Mouse (Mus musculus): ENCODE measurements around the gene Rab15. TPM values are rescaled to one million over a fixed set of nuclear protein-coding genes. Genes with fewer than 3 reads are reported as not detected.

Rab15 gene
- polyA plus RNA-seq, 1 experiment from 2014 or later, result 7.5 TPM

DNA sequence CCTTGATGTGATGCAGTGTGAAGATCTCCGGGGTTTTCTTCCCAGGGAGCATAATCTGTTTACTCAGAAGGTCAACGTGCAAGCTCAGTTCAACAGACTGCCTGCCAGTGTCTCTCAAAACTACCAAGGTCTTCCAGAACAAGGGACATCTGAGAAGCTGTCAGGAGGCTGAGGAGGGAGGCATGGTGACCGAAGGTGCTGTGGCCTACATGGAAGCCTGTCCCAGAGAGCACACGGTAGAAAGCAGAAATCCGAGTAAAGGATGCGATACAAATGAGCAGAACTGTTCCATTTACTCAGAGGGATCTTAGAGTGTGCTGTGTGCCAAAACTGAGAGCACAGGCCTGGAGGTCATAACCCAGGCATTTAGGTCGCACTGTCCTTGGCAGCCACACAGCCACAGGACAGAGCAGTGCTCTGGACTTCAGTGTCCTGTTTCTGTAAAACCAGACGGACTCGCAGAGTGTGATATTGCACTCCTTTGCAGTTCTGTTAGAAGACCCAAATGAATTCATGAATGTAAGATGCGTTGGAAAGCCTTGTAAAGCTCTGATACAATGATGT lies 38.6 kb downstream of the Rab15 start:
- ATAC-seq, result no peak
- no peak overlapping the region for H3K9ac ChIP-seq (ENCODE audit: low read depth, low read length)
- 69% methylated on average over 10 of the region's 10 CpGs for WGBS

DNA sequence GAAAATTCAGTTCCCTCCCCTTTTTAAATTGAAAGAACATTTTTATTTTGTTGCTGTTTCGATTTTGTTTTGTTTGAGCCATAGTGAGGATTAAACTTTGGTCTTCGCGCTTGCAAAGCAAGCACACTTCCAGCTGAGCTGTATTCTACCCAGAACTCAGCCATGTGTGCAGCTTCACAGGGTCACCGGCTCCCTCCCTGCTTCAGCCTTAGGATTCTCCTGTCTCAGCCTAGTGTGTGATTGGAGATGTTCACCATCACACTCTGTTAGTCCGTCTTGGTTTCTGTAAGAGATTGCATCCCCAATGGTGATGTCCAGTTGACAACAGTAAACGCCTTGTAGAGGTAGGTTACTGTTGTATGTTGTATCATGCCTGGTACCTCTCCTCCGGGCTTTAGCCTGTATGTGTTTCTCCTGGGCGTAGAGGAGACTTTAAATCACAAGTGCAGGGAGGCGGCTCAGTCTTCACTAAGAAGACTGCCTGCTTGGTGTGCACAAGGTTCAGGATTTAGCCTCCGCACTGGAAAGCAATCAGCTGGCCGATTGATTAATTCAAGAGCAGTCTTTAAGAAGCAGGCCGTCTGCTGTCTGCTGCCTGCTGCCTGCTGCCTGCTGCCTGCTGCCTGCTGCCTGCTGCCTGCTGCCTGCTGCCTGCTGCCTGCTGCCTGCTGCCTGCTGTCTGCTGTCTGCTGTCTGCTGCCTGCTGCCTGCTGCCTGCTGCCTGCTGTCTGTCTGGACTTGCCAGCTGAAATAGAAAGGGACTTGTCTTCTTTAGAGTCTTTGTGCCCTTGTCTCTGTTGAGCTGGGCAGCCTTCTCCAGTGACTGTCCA lies 41.9 kb downstream of the Rab15 start:
- Histone ChIP-seq H3K36me3 (ENCODE audit: control insufficient read depth, insufficient read depth) (peaks cover 15% of the 10 kb centered on the region; the same call in 1 of the 2 replicates), H3K27ac (ENCODE audit: low read depth, low read length) (no peak overlapping the region), H3K4me1 (replicated peaks; ENCODE audit: control insufficient read depth, insufficient read depth, low read length) (no peaks in the 10 kb centered on the region), H3K4me3 (ENCODE audit: low read depth, low read length) (no peak overlapping the region), H3K9ac (ENCODE audit: low read depth, low read length) (no peak overlapping the region), H3K9me3 (ENCODE audit: control insufficient read depth) (no peaks in the 10 kb centered on the region), H3K4me2 (replicated peaks; ENCODE audit: low read depth) (no peak overlapping the region), H3K27me3 (replicated peaks; ENCODE audit: control insufficient read depth, insufficient read depth, low read length) (no peaks in the 10 kb centered on the region)
- WGBS, result 84% methylated on average over 12 of the region's 12 CpGs
- no peak for ATAC-seq
- no peak for TF ChIP-seq CTCF (IDR thresholded peaks at IDR 0.05; ENCODE audit: low read depth)

More for the DNA sequence above, 38.6 kb downstream of the Rab15 start:
- TF ChIP-seq CTCF (IDR thresholded peaks at IDR 0.05; ENCODE audit: low read depth), result no peak
- no peaks in the 10 kb centered on the region for H3K27me3 ChIP-seq (replicated peaks; ENCODE audit: control insufficient read depth, insufficient read depth, low read length)
- H3K4me1 ChIP-seq (replicated peaks; ENCODE audit: control insufficient read depth, insufficient read depth, low read length), result no peaks in the 10 kb centered on the region
- H3K36me3 ChIP-seq (ENCODE audit: control insufficient read depth, insufficient read depth), result peaks cover 7% of the 10 kb centered on the region; the same call in 1 of the 2 replicates
- H3K27ac ChIP-seq (ENCODE audit: low read depth, low read length), result no peak overlapping the region
- no peak overlapping the region for H3K4me2 ChIP-seq (replicated peaks; ENCODE audit: low read depth)
- H3K4me3 ChIP-seq (ENCODE audit: low read depth, low read length), result no peak overlapping the region
- no peaks in the 10 kb centered on the region for H3K9me3 ChIP-seq (ENCODE audit: control insufficient read depth)

GRCm38 (mm10) chr12:76779951-76780350 lies 42.8 kb downstream of the Rab15 start:
- H3K4me1 ChIP-seq (replicated peaks; ENCODE audit: control insufficient read depth, insufficient read depth, low read length), result no peaks in the 10 kb centered on the region
- H3K4me2 ChIP-seq (replicated peaks; ENCODE audit: low read depth), result no peak overlapping the region
- WGBS, result 91% methylated on average over 5 of the region's 5 CpGs
- H3K9ac ChIP-seq (ENCODE audit: low read depth, low read length), result no peak overlapping the region
- H3K27ac ChIP-seq (ENCODE audit: low read depth, low read length), result no peak overlapping the region
- no peak for ATAC-seq
- H3K36me3 ChIP-seq (ENCODE audit: control insufficient read depth, insufficient read depth), result peaks cover 18% of the 10 kb centered on the region; the same call in 1 of the 2 replicates
- no peaks in the 10 kb centered on the region for H3K27me3 ChIP-seq (replicated peaks; ENCODE audit: control insufficient read depth, insufficient read depth, low read length)
- H3K4me3 ChIP-seq (ENCODE audit: low read depth, low read length), result no peak overlapping the region
- TF ChIP-seq CTCF (IDR thresholded peaks at IDR 0.05; ENCODE audit: low read depth), result no peak
- no peaks in the 10 kb centered on the region for H3K9me3 ChIP-seq (ENCODE audit: control insufficient read depth)

GRCm38 (mm10) chr12:76778305-76779083 lies 44.2 kb downstream of the Rab15 start:
- Histone ChIP-seq H3K9ac (ENCODE audit: low read depth, low read length) (no peak overlapping the region), H3K27me3 (replicated peaks; ENCODE audit: control insufficient read depth, insufficient read depth, low read length) (no peaks in the 10 kb centered on the region), H3K4me2 (replicated peaks; ENCODE audit: low read depth) (no peak overlapping the region), H3K36me3 (ENCODE audit: control insufficient read depth, insufficient read depth) (peaks cover 18% of the 10 kb centered on the region; the same call in 1 of the 2 replicates), H3K4me1 (replicated peaks; ENCODE audit: control insufficient read depth, insufficient read depth, low read length) (no peaks in the 10 kb centered on the region), H3K4me3 (ENCODE audit: low read depth, low read length) (no peak overlapping the region), H3K27ac (ENCODE audit: low read depth, low read length) (no peak overlapping the region), H3K9me3 (ENCODE audit: control insufficient read depth) (no peaks in the 10 kb centered on the region)
- peak; percentile 82 for ATAC-seq
- TF ChIP-seq CTCF (IDR thresholded peaks at IDR 0.05; ENCODE audit: low read depth), result 0 out of 2 replicates have a peak, but pooled peaks have one; percentile 31
- 45% methylated on average over 10 of the region's 10 CpGs for WGBS

DNA sequence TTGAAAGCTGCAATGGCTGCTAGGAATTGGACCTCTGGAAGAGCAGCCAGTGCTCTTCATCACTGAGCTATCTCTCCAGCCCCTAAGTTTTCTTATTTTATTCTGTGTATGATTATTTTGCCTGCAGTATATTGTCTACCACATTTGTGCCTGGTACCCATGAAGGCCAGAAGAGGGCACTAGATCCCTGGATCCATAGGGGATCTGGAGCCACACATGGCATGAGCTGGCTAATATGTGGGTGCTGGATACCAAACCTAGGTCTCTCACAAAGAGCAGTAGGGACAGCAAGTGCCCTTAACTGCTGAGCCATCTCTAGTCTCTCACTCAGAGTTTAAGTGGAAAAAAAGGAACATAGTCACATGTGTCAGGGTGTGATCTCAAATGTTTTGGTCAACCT lies 44.9 kb downstream of the Rab15 start:
- no peak overlapping the region for H3K4me3 ChIP-seq (ENCODE audit: low read depth, low read length)
- peak; percentile 44 for ATAC-seq
- H3K4me2 ChIP-seq (replicated peaks; ENCODE audit: low read depth), result no peak overlapping the region
- H3K27me3 ChIP-seq (replicated peaks; ENCODE audit: control insufficient read depth, insufficient read depth, low read length), result no peaks in the 10 kb centered on the region
- H3K36me3 ChIP-seq (ENCODE audit: control insufficient read depth, insufficient read depth), result peaks cover 18% of the 10 kb centered on the region; the same call in 1 of the 2 replicates
- TF ChIP-seq CTCF (IDR thresholded peaks at IDR 0.05; ENCODE audit: low read depth), result peak; percentile 60
- H3K27ac ChIP-seq (ENCODE audit: low read depth, low read length), result no peak overlapping the region
- H3K4me1 ChIP-seq (replicated peaks; ENCODE audit: control insufficient read depth, insufficient read depth, low read length), result no peaks in the 10 kb centered on the region
- no peak overlapping the region for H3K9ac ChIP-seq (ENCODE audit: low read depth, low read length)
- no peaks in the 10 kb centered on the region for H3K9me3 ChIP-seq (ENCODE audit: control insufficient read depth)

- H3K4me1 ChIP-seq (replicated peaks; ENCODE audit: control insufficient read depth, insufficient read depth, low read length), result no peaks in the 10 kb centered on the region
- no peaks in the 10 kb centered on the region for H3K27me3 ChIP-seq (replicated peaks; ENCODE audit: control insufficient read depth, insufficient read depth, low read length)
- H3K9ac ChIP-seq (ENCODE audit: low read depth, low read length), result no peak overlapping the region
- H3K9me3 ChIP-seq (ENCODE audit: control insufficient read depth), result no peaks in the 10 kb centered on the region
- no peak for TF ChIP-seq CTCF (IDR thresholded peaks at IDR 0.05; ENCODE audit: low read depth)
- H3K4me3 ChIP-seq (ENCODE audit: low read depth, low read length), result no peak overlapping the region
- H3K36me3 ChIP-seq (ENCODE audit: control insufficient read depth, insufficient read depth), result peaks cover 18% of the 10 kb centered on the region; the same call in 1 of the 2 replicates
- ATAC-seq, result no peak
- no peak overlapping the region for H3K4me2 ChIP-seq (replicated peaks; ENCODE audit: low read depth)
- no peak overlapping the region for H3K27ac ChIP-seq (ENCODE audit: low read depth, low read length)
- 53% methylated on average over 5 of the region's 5 CpGs for WGBS
Measured at GRCm38 (mm10) chr12:76776898-76777297, 45.8 kb downstream of the Rab15 start.
